Mouse (Mus musculus) embryonic facial prominence, embryonic 15.5 days (tissue): Measurements from ENCODE around the gene Ptma. TPM values are rescaled to one million over a fixed set of nuclear protein-coding genes. Genes with fewer than 3 reads are reported as not detected.

Experiments
- ATAC-seq: fragments of 200-750 bp; cut with Nextera tagmentation; 2 replicates; pipeline ENCODE4 v1.8.0; 2017; ENCODE audit warnings: low read depth, moderate TSS enrichment; ENCODE audit not compliant: insufficient number of reproducible peaks, low FRiP score, low TSS enrichment
- H3K27ac ChIP-seq: fragments of 300-500 bp; sonication (generic); replicated peaks from 2 replicates; pipeline ENCODE4 v1.5.1; 2015; ENCODE audit warnings: mild to moderate bottlenecking, inconsistent platforms
- H3K27me3 ChIP-seq: fragments of 300-500 bp; sonication (generic); 2 replicates; pipeline ENCODE4 v1.6.1; 2015; ENCODE audit warnings: inconsistent platforms
- H3K36me3 ChIP-seq: fragments of 300-500 bp; sonication (generic); 2 replicates; pipeline ENCODE4 v1.6.1; 2015; ENCODE audit warnings: mild to moderate bottlenecking, inconsistent platforms
- H3K4me1 ChIP-seq: fragments of 300-500 bp; sonication (generic); 2 replicates; pipeline ENCODE4 v1.6.1; 2015; ENCODE audit warnings: inconsistent platforms
- H3K4me2 ChIP-seq: fragments of 300-500 bp; sonication (generic); replicated peaks from 2 replicates; pipeline ENCODE4 v1.6.1; 2015; ENCODE audit warnings: mild to moderate bottlenecking, inconsistent platforms
- H3K4me3 ChIP-seq: fragments of 300-500 bp; sonication (generic); replicated peaks from 2 replicates; pipeline ENCODE4 v1.5.1; 2015; ENCODE audit warnings: mild to moderate bottlenecking, inconsistent platforms
- H3K9ac ChIP-seq: fragments of 300-500 bp; sonication (generic); 2 replicates; pipeline ENCODE4 v1.6.1; 2015; ENCODE audit warnings: inconsistent platforms
- H3K9me3 ChIP-seq: fragments of 300-500 bp; sonication (generic); replicated peaks from 2 replicates; pipeline ENCODE4 v1.6.1; 2016; ENCODE audit warnings: inconsistent platforms
- WGBS: fragments of 180-500 bp; shearing (Covaris S2); methylation state at CpG from one replicate; pipeline ENCODE4 v1.1.7; 2015; 5-methylcytosine and 5-hydroxymethylcytosine counted together
- polyA plus RNA-seq: library from polyadenylated mRNA; unstranded; fragments of >200 nt; fragmentation: Nextera tagmentation; extraction: Ambion mirVana; gene quantifications from 2 replicates; pipeline ENCODE4 v1.2.1, GENCODE M21; 2015

Ptma gene
- polyA plus RNA-seq, 1 experiment from 2014 or later: 1,945 TPM

DNA sequence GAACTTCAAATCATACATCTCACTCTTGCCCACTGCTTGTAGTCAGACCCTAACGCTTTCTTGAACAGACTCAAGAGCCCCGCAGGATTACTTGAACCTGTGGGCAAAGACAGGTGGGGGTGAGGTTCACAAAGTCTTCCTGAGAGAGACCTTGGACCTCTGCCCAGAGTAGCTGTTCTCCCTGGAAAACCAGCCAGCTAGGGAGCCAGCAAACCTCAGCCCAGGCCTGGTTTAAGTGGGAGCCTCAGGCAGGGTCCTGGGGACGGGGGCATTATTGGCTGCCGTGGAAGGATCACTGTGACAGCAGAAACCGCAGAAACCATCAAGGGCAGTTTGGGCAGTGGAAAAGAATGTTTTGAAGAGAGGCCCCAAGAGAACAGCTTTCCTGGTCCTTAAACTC, 29.2 kb upstream of the Ptma start:
- peaks cover 40% of the 10 kb centered on the region for H3K4me1 ChIP-seq

DNA sequence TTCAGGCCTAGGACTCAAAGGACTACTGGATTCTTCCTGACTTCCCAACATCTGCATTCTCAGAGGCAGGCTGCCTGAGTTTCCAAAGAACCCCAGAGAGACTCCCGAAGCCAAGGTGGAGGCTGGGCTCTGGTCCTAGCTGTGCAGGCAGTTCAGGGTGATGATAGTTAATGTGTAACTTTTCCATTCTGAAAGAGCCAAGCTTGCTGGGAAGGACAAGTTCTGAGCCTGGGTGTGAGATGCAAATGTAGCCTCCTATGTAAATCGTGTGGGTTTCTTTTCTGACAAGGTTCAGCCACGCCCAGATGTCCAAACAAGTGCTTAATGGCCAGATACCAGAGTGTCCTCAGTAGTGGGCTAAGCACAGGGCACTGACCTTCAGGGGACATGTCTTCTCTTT, 28.5 kb upstream of the Ptma start:
- H3K9me3 ChIP-seq: no peaks in the 10 kb centered on the region
- WGBS: 54% methylated on average over 3 of the region's 3 CpGs
- H3K27me3 ChIP-seq: no peaks in the 10 kb centered on the region
- peak overlapping the region; percentile 49 for H3K27ac ChIP-seq
- no peak overlapping the region for H3K4me2 ChIP-seq
- no peak overlapping the region for H3K9ac ChIP-seq
- H3K4me3 ChIP-seq: no peak overlapping the region
- peaks cover 43% of the 10 kb centered on the region for H3K4me1 ChIP-seq
- ATAC-seq: no peak
- H3K36me3 ChIP-seq: no peaks in the 10 kb centered on the region

More for the DNA sequence above, 29.2 kb upstream of the Ptma start:
- Histone ChIP-seq H3K9me3 (no peaks in the 10 kb centered on the region), H3K27me3 (no peaks in the 10 kb centered on the region), H3K9ac (no peak overlapping the region), H3K27ac (peak overlapping the region; percentile 49; the same call in 1 of the 2 replicates), H3K36me3 (no peaks in the 10 kb centered on the region), H3K4me2 (no peak overlapping the region), H3K4me3 (no peak overlapping the region)
- 67% methylated on average over 5 of the region's 5 CpGs for WGBS
- no peak for ATAC-seq

DNA sequence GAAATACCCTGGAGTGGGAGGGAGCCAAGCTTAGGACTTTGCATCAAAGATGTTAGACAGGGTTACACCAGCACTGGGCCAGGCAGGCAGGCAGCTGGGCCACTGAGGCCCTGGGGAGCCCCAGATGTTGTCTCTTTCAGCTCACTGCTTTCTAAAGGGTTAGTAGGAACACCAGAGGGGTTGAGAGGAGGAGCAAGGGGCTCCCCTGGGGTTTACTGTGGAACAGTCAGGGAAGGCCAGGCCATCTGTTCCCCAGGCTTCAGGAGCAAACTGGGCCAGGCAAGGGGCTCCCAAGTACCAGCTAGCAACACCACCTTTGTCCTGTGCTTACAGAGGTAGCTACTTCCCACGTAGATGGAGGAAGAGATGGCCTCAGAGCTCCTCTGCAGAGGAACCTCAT, 27.9 kb upstream of the Ptma start:
- no peaks in the 10 kb centered on the region for H3K9me3 ChIP-seq
- H3K4me3 ChIP-seq: no peak overlapping the region
- H3K27me3 ChIP-seq: no peaks in the 10 kb centered on the region
- no peak overlapping the region for H3K9ac ChIP-seq
- no peaks in the 10 kb centered on the region for H3K36me3 ChIP-seq
- no peak; the same call in 1 of the 2 replicates for ATAC-seq
- peak overlapping the region; percentile 49; the same call in 1 of the 2 replicates for H3K27ac ChIP-seq
- H3K4me2 ChIP-seq: no peak overlapping the region
- WGBS: 53% methylated on average over 1 of the region's 1 CpGs
- peaks cover 49% of the 10 kb centered on the region for H3K4me1 ChIP-seq

DNA sequence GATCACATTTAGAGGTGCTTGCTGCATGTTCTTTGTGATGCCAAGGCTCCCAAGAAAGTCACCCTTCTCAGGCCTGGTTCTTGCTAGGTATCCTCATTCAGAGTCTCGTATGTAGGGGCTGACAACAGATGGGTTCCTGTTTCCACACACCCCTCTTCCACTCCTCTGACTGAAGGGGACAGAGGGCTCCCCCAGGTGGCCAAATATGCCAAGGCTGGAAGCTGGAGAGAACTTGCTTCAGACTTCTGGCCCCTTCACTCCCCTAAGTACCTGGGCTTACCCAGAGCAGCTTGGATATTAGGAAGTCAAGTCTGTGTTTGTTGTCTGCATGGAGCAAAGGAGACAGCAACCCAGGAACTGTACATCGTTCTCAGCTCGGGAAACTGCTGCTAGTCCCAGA, 26.6 kb upstream of the Ptma start:
- Histone ChIP-seq H3K4me3 (no peak overlapping the region), H3K4me2 (no peak overlapping the region), H3K9ac (no peak overlapping the region), H3K27ac (0 out of 2 replicates have a peak overlapping the region, but pooled peaks have one; percentile 31), H3K9me3 (no peaks in the 10 kb centered on the region), H3K27me3 (no peaks in the 10 kb centered on the region), H3K4me1 (peaks cover 59% of the 10 kb centered on the region), H3K36me3 (no peaks in the 10 kb centered on the region)
- no peak for ATAC-seq
- WGBS: 35% methylated on average over 3 of the region's 3 CpGs

DNA sequence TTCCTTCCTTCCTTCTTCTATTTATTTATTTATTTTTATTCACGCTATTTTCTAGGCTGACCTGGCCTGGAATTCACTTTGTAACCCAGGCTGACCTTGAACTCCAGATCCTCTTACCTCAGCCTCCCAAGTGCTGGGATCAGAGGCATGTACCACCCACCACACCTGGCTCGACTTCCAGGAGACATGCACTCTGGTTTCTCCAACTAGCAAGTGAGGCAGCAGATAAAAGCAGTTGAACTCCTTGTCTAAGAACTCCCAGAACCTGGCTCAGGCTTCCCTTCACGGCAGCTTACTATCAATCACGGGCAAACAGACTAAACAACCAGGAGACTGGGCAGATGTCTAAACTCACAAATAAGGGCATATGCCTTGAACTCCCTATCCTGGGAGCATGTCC, 25.8 kb upstream of the Ptma start:
- Histone ChIP-seq H3K9me3 (no peaks in the 10 kb centered on the region), H3K4me1 (peaks cover 67% of the 10 kb centered on the region), H3K36me3 (no peaks in the 10 kb centered on the region), H3K4me2 (no peak overlapping the region), H3K27ac (peak overlapping the region; percentile 99; the same call in 1 of the 2 replicates), H3K4me3 (no peak overlapping the region), H3K27me3 (no peaks in the 10 kb centered on the region), H3K9ac (no peak overlapping the region)
- WGBS: 70% methylated on average over 4 of the region's 4 CpGs
- ATAC-seq: no peak

DNA sequence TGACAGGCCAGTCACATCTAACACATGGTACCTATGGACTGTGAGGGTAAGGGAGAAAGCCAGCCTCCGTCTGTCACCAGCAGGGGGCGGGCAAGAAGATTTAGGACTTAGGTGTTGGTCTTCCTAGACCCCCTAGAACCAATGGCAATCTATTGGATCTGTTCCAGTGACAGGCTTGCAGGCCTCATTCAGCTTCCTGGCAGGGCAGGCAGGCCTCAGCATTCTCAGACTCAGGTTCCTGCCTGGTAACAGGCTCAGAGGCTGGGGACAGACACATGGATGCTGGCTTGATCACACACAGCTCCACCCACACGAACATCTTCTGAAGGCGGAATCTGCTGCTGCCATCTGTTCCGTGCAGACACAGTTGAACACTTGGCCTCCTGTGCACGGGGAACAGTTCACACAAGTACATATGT, 25.4 kb upstream of the Ptma start:
- Histone ChIP-seq H3K9me3 (no peaks in the 10 kb centered on the region), H3K27ac (peak overlapping the region; percentile 99), H3K9ac (no peak overlapping the region), H3K27me3 (no peaks in the 10 kb centered on the region), H3K4me1 (peaks cover 69% of the 10 kb centered on the region), H3K36me3 (no peaks in the 10 kb centered on the region), H3K4me2 (0 out of 2 replicates have a peak overlapping the region, but pooled peaks have one; percentile 30), H3K4me3 (no peak overlapping the region)
- WGBS: 25% methylated on average over 6 of the region's 6 CpGs
- no peak for ATAC-seq

DNA sequence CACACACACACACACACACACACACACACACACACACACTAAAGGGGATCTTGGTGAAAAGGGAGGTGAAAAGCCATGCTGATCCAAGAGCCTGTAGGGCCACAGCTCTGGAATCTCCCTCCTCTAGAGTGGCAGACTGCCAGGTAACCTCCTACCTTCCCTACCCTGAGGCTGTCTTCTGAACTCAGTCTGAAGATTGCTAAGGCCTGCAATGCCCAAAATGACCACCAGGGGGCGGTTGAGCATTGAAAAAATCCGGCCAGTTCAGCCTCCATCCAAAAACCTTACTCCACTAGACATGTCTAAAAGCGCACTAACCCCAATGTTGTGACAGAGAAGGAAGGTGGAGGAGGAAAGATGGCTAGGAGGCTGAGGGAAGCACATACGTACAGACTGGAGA, 25.0 kb upstream of the Ptma start:
- Histone ChIP-seq H3K4me3 (no peak overlapping the region), H3K27ac (peak overlapping the region; percentile 99), H3K4me2 (peak overlapping the region; percentile 30), H3K9me3 (no peaks in the 10 kb centered on the region), H3K36me3 (no peaks in the 10 kb centered on the region), H3K4me1 (peaks cover 73% of the 10 kb centered on the region), H3K27me3 (no peaks in the 10 kb centered on the region), H3K9ac (no peak overlapping the region)
- no peak for ATAC-seq
- under 1% methylated on average over 4 of the region's 4 CpGs for WGBS

DNA sequence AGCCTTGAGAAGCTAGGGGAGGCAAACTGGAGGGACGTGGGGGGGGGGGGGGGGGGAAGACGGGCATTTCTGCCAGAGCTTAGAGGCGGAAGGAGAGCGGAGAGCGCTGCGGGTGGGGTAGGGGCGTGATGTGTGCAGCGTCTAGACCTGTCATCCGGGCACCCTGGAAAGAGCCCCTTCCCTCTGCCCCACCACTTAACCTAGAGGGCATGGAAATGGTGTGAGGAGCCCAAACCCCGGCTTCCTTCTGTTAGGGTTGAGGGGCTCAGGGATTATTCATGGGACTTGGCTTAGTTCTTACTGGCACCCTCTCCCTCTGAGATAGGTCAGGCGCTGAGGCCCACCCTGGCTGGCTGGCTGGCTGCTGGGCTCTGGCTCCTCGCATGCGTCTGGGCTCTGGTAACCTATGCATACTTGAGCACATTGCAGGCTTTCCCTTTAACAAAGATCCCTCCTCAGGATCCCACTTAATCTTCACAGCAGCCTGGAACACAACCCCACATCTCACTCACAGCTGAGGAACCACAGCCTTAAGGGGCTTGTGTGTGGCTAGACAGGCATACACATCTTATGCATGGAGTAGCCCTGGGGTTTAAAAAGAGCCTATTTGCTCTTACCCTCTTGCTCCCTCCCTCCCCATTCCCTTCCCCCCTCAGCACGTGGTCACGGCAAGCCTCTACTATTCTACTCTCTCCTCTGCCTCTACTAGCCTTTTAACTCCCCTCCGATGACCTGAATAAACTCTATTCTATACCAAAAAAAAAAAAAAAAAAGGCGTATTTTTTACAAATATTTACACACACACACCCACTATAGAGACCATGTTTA, 24.1 kb upstream of the Ptma start:
- H3K9ac ChIP-seq: no peak overlapping the region
- ATAC-seq: no peak
- peak overlapping the region; percentile 99 for H3K27ac ChIP-seq
- H3K4me3 ChIP-seq: no peak overlapping the region
- no peaks in the 10 kb centered on the region for H3K36me3 ChIP-seq
- H3K4me1 ChIP-seq: peaks cover 72% of the 10 kb centered on the region
- no peaks in the 10 kb centered on the region for H3K9me3 ChIP-seq
- peak overlapping the region; percentile 30 for H3K4me2 ChIP-seq
- no peaks in the 10 kb centered on the region for H3K27me3 ChIP-seq
- WGBS: 22% methylated on average over 17 of the region's 17 CpGs

DNA sequence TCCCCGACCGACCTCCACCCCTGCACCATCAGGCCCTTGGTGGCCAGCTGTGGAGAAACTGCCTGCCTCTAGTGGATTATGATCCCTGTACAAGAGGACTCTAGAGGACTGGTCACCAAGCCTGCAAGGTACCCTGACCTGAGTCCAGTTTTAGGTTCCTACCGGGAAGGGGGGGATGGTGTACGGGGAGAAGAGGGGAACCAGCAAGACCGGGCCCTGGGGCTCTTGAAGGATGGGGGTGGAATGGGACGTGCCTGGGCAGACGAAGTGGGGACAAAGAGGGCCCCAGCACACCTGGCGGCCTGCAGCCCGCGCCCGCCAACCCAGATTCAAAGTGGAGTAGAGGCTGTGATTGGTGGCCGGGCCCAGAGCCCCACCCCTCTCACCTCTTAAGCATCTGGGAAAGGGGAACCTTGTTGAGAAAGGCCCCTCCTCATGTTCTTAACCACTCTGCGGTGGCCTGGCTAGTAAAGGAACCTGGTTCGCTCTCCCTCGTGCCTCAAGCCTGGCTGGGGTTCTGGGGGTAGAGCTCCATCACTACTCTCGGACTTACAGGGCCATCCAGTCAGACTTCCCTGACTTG, 23.3 kb upstream of the Ptma start:
- 15% methylated on average over 16 of the region's 16 CpGs for WGBS
- H3K27me3 ChIP-seq: no peaks in the 10 kb centered on the region
- H3K36me3 ChIP-seq: no peaks in the 10 kb centered on the region

DNA sequence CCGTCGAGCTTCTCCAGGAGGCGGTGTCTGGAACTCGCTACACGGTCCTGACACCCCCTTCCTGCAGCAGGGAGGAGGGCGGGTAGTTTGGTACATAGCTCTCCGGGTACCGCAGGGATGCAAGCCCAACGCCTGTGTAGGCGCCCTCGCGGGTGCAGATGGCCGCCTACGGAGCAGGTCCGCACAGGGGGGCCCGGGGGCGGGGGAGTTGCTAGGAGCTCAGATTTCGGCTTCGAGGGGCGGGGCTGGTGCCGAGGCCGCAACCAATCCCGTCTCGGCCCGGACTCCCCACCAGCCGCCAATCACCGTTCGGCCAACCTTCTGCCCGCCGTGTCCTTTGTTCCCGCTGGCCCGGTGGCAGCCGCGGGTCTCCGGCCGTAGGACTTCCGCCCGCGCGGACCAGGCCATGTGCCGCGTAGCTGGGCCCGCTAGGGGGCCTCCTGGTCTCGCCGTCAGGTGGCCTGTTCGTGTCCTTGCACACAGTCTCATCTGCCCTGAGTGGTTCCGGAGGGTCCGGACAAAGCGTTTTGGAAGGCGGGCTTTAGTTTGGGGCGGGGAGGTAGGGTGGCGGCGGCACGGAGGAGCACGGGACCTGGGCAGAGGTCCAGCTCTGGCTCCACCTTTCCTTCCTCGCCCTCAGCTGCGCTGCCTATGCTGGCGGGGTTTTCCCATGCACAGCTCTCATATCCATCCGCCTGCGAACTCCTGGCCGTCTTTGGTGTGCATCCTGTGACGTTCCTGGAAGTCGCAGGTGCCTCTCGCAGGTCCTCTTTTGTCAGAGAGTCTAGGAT, 22.4 kb upstream of the Ptma start:
- H3K9me3 ChIP-seq: no peaks in the 10 kb centered on the region
- H3K4me3 ChIP-seq: peak overlapping the region; percentile 56
- H3K9ac ChIP-seq: peak overlapping the region; percentile 65
- ATAC-seq: peak; percentile 90
- peak overlapping the region; percentile 66 for H3K4me2 ChIP-seq
- H3K4me1 ChIP-seq: peaks cover 60% of the 10 kb centered on the region
- WGBS: under 1% methylated on average over 64 of the region's 64 CpGs
- peak overlapping the region; percentile 99 for H3K27ac ChIP-seq
- no peaks in the 10 kb centered on the region for H3K27me3 ChIP-seq
- no peaks in the 10 kb centered on the region for H3K36me3 ChIP-seq

More for the DNA sequence above, 23.3 kb upstream of the Ptma start:
- peaks cover 64% of the 10 kb centered on the region for H3K4me1 ChIP-seq
- H3K27ac ChIP-seq: peak overlapping the region; percentile 99
- H3K4me2 ChIP-seq: peak overlapping the region; percentile 66
- ATAC-seq: peak; percentile 13
- H3K4me3 ChIP-seq: peak overlapping the region; percentile 56
- H3K9ac ChIP-seq: peak overlapping the region; percentile 65; the same call in 1 of the 2 replicates
- no peaks in the 10 kb centered on the region for H3K9me3 ChIP-seq
